Comparison of ENCODE assay signal across 14 mouse cellular contexts in the genomic region with DNA sequence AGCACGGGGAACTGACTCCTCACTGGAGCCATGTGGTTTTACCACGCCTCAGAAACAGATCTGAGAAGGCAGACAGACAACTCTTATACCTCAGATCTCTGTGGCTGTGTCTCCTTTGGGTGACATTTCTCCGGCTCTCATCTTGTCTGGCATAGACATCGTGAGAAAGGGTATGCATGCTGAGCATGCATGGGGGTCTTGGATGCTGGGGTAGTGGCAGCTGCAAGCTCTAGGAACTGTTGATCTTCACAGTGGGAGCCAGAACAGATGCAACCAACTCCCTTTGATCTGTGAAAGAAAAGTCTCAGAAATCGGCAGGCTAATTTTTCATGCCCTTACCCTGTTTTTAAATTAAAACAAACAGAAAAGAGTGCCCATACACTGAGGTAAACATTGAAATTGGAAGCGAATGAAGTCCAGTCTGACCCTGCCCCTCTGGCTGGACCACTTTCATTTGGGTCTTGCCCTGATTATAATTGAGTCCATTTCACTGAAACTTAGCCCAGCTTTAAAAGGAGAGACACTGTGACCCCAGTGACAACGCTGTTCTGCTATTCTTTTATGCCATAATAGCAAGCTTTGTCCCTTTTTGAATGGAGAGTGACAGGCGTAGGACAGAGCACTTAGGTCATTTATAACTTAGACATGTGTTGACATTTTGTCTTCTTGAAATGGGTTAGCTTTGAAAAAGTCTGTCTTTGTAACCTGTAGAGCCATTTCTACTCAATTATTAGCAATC. TPM values are rescaled to one million over a fixed set of nuclear protein-coding genes. Genes with fewer than 3 reads are reported as not detected.
A peak's percentile ranks its signal among the peaks of the same experiment; 100 is the strongest.
DNase-seq lines count a peak whose midpoint lies in the region; ATAC-seq and TF ChIP-seq lines count a peak whose summit lies in the region.
"Had no signal": no experiment of that assay in that cellular context is flagged by ENCODE, and none has a peak within 500 bp of the region (broad histone marks: within the 10 kb centered on the region; RNA-seq: fewer than 3 reads in every experiment).

No protein-coding gene starts in this region.

- no peaks in the 10 kb centered on the region for H3K9me3 ChIP-seq in lung, embryonic 16.5 days (ENCODE audit: control insufficient read depth, low read length)
- no peaks in the 10 kb centered on the region for H3K9me3 ChIP-seq in hindbrain, embryonic 16.5 days (ENCODE audit: control insufficient read depth, low read length)
- no peaks in the 10 kb centered on the region for H3K9me3 ChIP-seq in neural tube, embryonic 15.5 days (replicated peaks)
- H3K9me3 ChIP-seq: heart, embryonic 15.5 days had no signal

- TF ChIP-seq CTCF in lung, adult 2 months (IDR thresholded peaks at IDR 0.05; ENCODE audit: insufficient read depth, low read length): no peak

- no peak overlapping the region for H3K4me3 ChIP-seq in lung, embryonic 16.5 days (ENCODE audit: low read length)
- H3K4me3 ChIP-seq in lung, adult 2 months (replicated peaks; ENCODE audit: extremely low read depth, low read depth, low read length): no peak overlapping the region
- H3K4me3 ChIP-seq in hindbrain, embryonic 16.5 days (ENCODE audit: low read length): no peak overlapping the region
- H3K4me3 ChIP-seq in neural tube, embryonic 15.5 days (replicated peaks): no peak overlapping the region
- H3K4me3 ChIP-seq: heart, embryonic 15.5 days had no signal

- no peaks in the 10 kb centered on the region for H3K27me3 ChIP-seq in lung, embryonic 16.5 days (ENCODE audit: control insufficient read depth, insufficient read depth, low read depth, low read length)
- no peaks in the 10 kb centered on the region for H3K27me3 ChIP-seq in hindbrain, embryonic 16.5 days (replicated peaks; ENCODE audit: control insufficient read depth, insufficient read depth, low read length)
- H3K27me3 ChIP-seq in neural tube, embryonic 15.5 days (replicated peaks): no peaks in the 10 kb centered on the region
- H3K27me3 ChIP-seq: heart, embryonic 15.5 days had no signal

- DNase-seq in embryo, embryonic 10 days (ENCODE audit: low spot score): peak; percentile 66
- no peak for DNase-seq in embryo, embryonic 11 days
- DNase-seq in lung, adult 2 months: no peak
- DNase-seq in Muller cell, postnatal 12 days (ENCODE audit: inconsistent ontology term): no peak
- DNase-seq: adrenal gland, postnatal 25 days; kidney, adult 2 months; right cerebral cortex, postnatal 25 days had no signal

- H3K4me2 ChIP-seq in lung, embryonic 16.5 days (ENCODE audit: low read depth, low read length): no peak overlapping the region
- no peak overlapping the region for H3K4me2 ChIP-seq in hindbrain, embryonic 16.5 days (ENCODE audit: low read length)
- no peak overlapping the region for H3K4me2 ChIP-seq in neural tube, embryonic 15.5 days
- H3K4me2 ChIP-seq: heart, embryonic 15.5 days had no signal

- ATAC-seq in lung, embryonic 16.5 days (ENCODE audit: low read depth): no peak
- ATAC-seq in hindbrain, embryonic 16.5 days: 0 out of 2 replicates have a peak, but pooled peaks have one; percentile 38
- no peak for ATAC-seq in neural tube, embryonic 15.5 days (ENCODE audit: low FRiP score)
- no peak for ATAC-seq in inflammation-experienced regulatory T-cells, adult 6 months

- WGBS in lung, embryonic 16.5 days: 35% methylated on average over 8 of the region's 8 CpGs
- 43% methylated on average over 8 of the region's 8 CpGs for WGBS in lung, adult 2 months
- 11% methylated on average over 8 of the region's 8 CpGs for WGBS in hindbrain, embryonic 16.5 days
- 14% methylated on average over 8 of the region's 8 CpGs for WGBS in neural tube, embryonic 15.5 days

- peaks cover 26% of the 10 kb centered on the region for H3K4me1 ChIP-seq in lung, embryonic 16.5 days (replicated peaks; ENCODE audit: control insufficient read depth, insufficient read depth, low read length)
- H3K4me1 ChIP-seq in lung, adult 2 months (ENCODE audit: control insufficient read depth, insufficient read depth, low read length): peaks cover 23% of the 10 kb centered on the region
- peaks cover 13% of the 10 kb centered on the region for H3K4me1 ChIP-seq in hindbrain, embryonic 16.5 days (ENCODE audit: control insufficient read depth, insufficient read depth, low read depth, low read length)
- peaks cover 13% of the 10 kb centered on the region for H3K4me1 ChIP-seq in neural tube, embryonic 15.5 days

- H3K9ac ChIP-seq in lung, embryonic 16.5 days (ENCODE audit: low read length): no peak overlapping the region
- no peak overlapping the region for H3K9ac ChIP-seq in hindbrain, embryonic 16.5 days (ENCODE audit: low read depth, low read length)
- no peak overlapping the region for H3K9ac ChIP-seq in neural tube, embryonic 15.5 days (replicated peaks)
- H3K9ac ChIP-seq: heart, embryonic 15.5 days; liver, embryonic 14.5 days had no signal

- no peaks in the 10 kb centered on the region for H3K36me3 ChIP-seq in lung, embryonic 16.5 days (ENCODE audit: control insufficient read depth, insufficient read depth, low read length)
- H3K36me3 ChIP-seq in hindbrain, embryonic 16.5 days (ENCODE audit: control insufficient read depth, insufficient read depth, low read length): no peaks in the 10 kb centered on the region
- H3K36me3 ChIP-seq in neural tube, embryonic 15.5 days: no peaks in the 10 kb centered on the region
- H3K36me3 ChIP-seq: heart, embryonic 15.5 days had no signal

- peak overlapping the region; percentile 22; the same call in 1 of the 2 replicates for H3K27ac ChIP-seq in lung, embryonic 16.5 days (ENCODE audit: low read length)
- H3K27ac ChIP-seq in hindbrain, embryonic 16.5 days (ENCODE audit: low read depth, low read length): no peak overlapping the region
- H3K27ac ChIP-seq in neural tube, embryonic 15.5 days (replicated peaks): peak overlapping the region; percentile 38; the same call in 1 of the 2 replicates
- H3K27ac ChIP-seq: heart, embryonic 15.5 days; liver, embryonic 14.5 days; macrophage had no signal

- no peak for TF ChIP-seq POLR2A in lung, adult 2 months (IDR thresholded peaks at IDR 0.05; ENCODE audit: borderline replicate concordance, extremely low read depth, low read depth, low read length)

RNA-seq across cellular contexts. Expression of a gene that starts 17.9 kb away (rescaled TPM):
- 19.7 and 21.1 TPM in 2 replicates for polyA plus RNA-seq in lung, embryonic 16.5 days (2015; fragmentation: Nextera tagmentation; extraction: Ambion mirVana)
- 20.2 and 25.9 TPM in 2 replicates for polyA plus RNA-seq in lung, adult 2 months (2012; rRNA removed)
- 7.1 and 9.1 TPM in 2 replicates for polyA plus RNA-seq in hindbrain, embryonic 16.5 days (2015; fragmentation: Nextera tagmentation; extraction: Ambion mirVana)
- polyA plus RNA-seq in neural tube, embryonic 15.5 days (2015; fragmentation: Nextera tagmentation; extraction: Ambion mirVana): 6.5 and 9.6 TPM in 2 replicates
- 10 to 100 TPM; 22.2 to 26.2 (median 25.0) TPM for polyA plus RNA-seq in inflammation-experienced regulatory T-cells, adult 6 months (2017; shearing (Covaris generic))
